Mouse (Mus musculus) midbrain, embryonic 12.5 days (tissue): ENCODE measurements around the gene Npy4r. TPM values are rescaled to one million over a fixed set of nuclear protein-coding genes. Genes with fewer than 3 reads are reported as not detected.

Source experiments
- ATAC-seq: fragments of 200-750 bp; cut with Nextera tagmentation; 2 replicates; pipeline ENCODE4 v1.8.0; 2017; ENCODE audit warnings: low read depth, moderate TSS enrichment, moderate library complexity; ENCODE audit not compliant: low FRiP score
- H3K27ac ChIP-seq: fragments of 300-500 bp; sonication (generic); replicated peaks from 2 replicates; pipeline ENCODE4 v1.5.1; 2016; ENCODE audit warnings: mild to moderate bottlenecking
- H3K27me3 ChIP-seq: fragments of 300-500 bp; sonication (generic); 2 replicates; pipeline ENCODE4 v1.6.1; 2016; ENCODE audit warnings: mild to moderate bottlenecking
- H3K36me3 ChIP-seq: fragments of 300-500 bp; sonication (generic); 2 replicates; pipeline ENCODE4 v1.6.1; 2016
- H3K4me1 ChIP-seq: fragments of 300-500 bp; sonication (generic); 2 replicates; pipeline ENCODE4 v1.6.1; 2016
- H3K4me2 ChIP-seq: fragments of 300-500 bp; sonication (generic); replicated peaks from 2 replicates; pipeline ENCODE4 v1.6.1; 2016; ENCODE audit warnings: mild to moderate bottlenecking, moderate library complexity
- H3K4me3 ChIP-seq: fragments of 300-500 bp; sonication (generic); 2 replicates; pipeline ENCODE4 v1.5.1; 2016; ENCODE audit warnings: mild to moderate bottlenecking
- H3K9ac ChIP-seq: fragments of 300-500 bp; sonication (generic); replicated peaks from 2 replicates; pipeline ENCODE4 v1.6.1; 2016; ENCODE audit warnings: mild to moderate bottlenecking, moderate library complexity
- H3K9me3 ChIP-seq: fragments of 300-500 bp; sonication (generic); 2 replicates; pipeline ENCODE4 v1.6.1; 2016; ENCODE audit warnings: mild to moderate bottlenecking
- WGBS: fragments of 180-500 bp; shearing (Covaris S2); methylation state at CpG from one replicate; pipeline ENCODE4 v1.1.7; 2016; 5-methylcytosine and 5-hydroxymethylcytosine counted together
- polyA plus RNA-seq: library from polyadenylated mRNA; unstranded; fragments of >200 nt; fragmentation: Nextera tagmentation; extraction: Ambion mirVana; gene quantifications from 2 replicates; pipeline ENCODE4 v1.2.1, GENCODE M21; 2016

The Npy4r gene
- polyA plus RNA-seq, 1 experiment from 2014 or later, result not detected

DNA sequence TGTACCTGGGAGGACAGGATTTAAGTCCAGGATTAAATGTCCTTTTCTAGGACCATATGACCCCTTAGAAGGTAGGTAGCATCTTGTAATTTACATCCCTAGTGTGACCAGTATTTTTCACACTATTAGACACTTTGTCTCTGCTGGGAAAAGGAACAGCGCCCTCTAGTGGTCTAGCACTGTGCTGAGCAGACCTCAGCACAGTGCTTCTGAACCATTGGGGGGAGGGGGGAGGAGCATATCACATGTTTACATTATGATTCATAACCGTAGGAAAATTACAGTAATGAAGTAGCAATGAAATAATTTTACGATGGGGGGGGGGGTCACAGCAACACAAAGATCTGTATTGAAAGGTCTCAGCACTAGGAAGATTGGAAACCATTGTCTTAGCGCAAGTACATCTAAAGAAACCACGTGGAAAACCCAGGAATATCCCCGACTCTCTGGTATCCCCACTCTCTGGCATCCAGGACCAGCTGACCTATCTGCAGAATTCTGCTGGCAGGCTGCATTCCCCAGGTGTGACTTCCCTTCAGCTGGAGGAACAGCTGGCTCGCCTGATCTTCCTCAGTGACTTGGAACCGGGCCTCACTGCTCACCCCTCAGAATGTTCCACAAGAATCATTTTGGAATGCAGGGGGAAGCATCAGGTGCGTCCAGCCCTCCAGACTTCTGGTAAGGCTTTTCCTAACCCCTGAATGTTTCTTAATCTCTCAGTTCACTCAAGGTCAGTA is 2.5 kb upstream of the Npy4r start:
- Histone ChIP-seq H3K36me3 (no peaks in the 10 kb centered on the region), H3K4me2 (no peak overlapping the region), H3K27me3 (peaks cover 12% of the 10 kb centered on the region; the same call in 1 of the 2 replicates), H3K27ac (no peak overlapping the region), H3K9ac (no peak overlapping the region), H3K9me3 (no peaks in the 10 kb centered on the region), H3K4me3 (no peak overlapping the region), H3K4me1 (peaks cover 8% of the 10 kb centered on the region; the same call in 1 of the 2 replicates)
- ATAC-seq, result peak; percentile 73
- 65% methylated on average over 9 of the region's 9 CpGs for WGBS

DNA sequence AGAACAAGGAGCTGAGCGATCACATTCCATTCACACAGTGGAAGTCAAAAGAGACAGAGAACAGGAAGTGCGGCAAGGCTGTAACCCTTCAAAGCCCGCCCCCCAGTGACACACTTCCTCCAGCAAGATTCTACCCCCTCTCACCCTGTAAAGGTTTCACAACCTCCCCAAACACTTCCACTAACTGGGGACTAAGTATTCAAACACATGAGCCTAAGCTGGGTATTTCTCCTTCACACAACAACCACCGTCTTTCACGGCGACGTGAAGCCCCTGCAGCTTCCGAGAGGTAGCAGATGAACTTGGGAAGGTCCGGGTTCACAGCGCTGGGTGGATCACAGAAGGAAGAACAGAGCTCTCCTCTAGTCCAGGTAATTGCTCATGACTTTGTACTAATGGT is 9.4 kb downstream of the Npy4r start:
- Histone ChIP-seq H3K4me1 (no peaks in the 10 kb centered on the region; the same call in 1 of the 2 replicates), H3K9me3 (no peaks in the 10 kb centered on the region), H3K4me3 (no peak overlapping the region), H3K4me2 (no peak overlapping the region), H3K9ac (no peak overlapping the region), H3K27ac (no peak overlapping the region), H3K27me3 (no peaks in the 10 kb centered on the region), H3K36me3 (no peaks in the 10 kb centered on the region)
- ATAC-seq, result no peak
- WGBS, result 93% methylated on average over 10 of the region's 10 CpGs

DNA sequence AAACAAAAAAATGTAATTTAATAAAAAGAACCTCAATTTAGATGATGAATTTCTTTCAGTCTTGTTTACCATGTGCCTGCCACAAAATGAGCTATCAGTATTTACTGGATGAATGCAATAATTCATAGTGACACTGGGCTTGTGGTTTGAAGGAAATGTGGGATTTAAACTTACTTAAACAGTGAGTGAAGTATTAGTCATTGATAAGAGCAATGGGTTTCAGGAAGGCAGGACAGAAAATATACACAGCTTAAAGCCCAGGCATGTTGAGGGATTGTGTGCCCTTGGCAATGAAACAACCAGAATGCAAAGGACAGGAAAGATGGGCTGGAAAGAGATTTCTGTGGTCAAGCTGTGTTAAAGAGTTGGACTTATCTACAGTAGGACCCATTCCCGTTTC is 10.0 kb downstream of the Npy4r start:
- ATAC-seq, result no peak
- Histone ChIP-seq H3K27ac (no peak overlapping the region), H3K36me3 (no peaks in the 10 kb centered on the region), H3K4me1 (no peaks in the 10 kb centered on the region; the same call in 1 of the 2 replicates), H3K9ac (no peak overlapping the region), H3K9me3 (no peaks in the 10 kb centered on the region), H3K4me3 (no peak overlapping the region), H3K4me2 (no peak overlapping the region), H3K27me3 (no peaks in the 10 kb centered on the region)
- WGBS, result 78% methylated on average over 1 of the region's 1 CpGs

DNA sequence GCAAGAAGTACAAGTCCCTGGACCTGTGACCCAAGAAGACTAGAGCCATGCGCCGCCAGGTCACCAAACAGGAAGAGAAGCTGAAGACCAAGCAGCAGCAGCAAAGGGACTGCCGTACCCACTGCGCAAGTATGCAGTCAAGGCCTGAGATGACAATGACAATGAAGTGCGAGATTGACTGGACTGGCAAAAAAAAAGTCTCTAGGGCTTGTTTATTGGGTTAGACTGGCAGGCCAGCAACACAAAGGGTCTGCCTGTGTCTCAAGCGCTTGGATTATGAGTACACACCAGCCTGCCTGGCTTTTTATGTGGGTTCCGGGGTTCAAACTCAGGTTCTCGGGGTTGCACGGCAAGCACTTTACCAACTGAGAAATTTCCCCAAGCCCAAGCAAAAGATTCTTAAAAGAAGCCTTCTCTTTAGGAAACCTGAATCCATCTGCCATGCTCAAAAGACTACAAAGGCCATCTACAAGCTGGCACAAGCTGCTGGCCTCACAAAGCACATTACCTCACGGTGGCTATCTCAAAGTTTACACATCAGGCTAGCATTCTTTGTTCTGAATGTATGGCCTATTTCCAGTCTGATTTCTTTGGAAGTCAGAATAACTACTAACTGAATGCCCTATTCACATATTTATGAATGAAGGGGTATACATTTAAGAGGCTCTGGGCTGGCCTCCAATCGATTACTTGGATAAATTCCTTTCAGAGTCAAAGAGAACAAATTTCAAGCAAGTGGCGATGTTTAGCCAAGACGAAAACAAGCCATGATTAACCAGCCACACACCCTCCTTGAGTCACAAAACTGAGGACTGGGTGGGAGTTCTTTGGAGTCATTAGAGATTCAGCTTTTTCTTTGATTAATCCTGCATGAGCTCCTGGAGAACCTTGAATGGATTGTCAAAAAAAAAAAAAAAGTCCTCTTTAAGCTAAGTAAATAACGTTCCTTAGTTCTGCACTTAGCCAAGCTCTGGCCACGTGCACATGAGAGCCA is 12.3 kb downstream of the Npy4r start:
- no peaks in the 10 kb centered on the region for H3K36me3 ChIP-seq
- no peak overlapping the region for H3K4me3 ChIP-seq
- no peaks in the 10 kb centered on the region; the same call in 1 of the 2 replicates for H3K4me1 ChIP-seq
- H3K4me2 ChIP-seq, result no peak overlapping the region
- no peak overlapping the region for H3K27ac ChIP-seq
- H3K9me3 ChIP-seq, result no peaks in the 10 kb centered on the region
- H3K27me3 ChIP-seq, result no peaks in the 10 kb centered on the region
- no peak for ATAC-seq
- 78% methylated on average over 15 of the region's 15 CpGs for WGBS
- no peak overlapping the region for H3K9ac ChIP-seq

DNA sequence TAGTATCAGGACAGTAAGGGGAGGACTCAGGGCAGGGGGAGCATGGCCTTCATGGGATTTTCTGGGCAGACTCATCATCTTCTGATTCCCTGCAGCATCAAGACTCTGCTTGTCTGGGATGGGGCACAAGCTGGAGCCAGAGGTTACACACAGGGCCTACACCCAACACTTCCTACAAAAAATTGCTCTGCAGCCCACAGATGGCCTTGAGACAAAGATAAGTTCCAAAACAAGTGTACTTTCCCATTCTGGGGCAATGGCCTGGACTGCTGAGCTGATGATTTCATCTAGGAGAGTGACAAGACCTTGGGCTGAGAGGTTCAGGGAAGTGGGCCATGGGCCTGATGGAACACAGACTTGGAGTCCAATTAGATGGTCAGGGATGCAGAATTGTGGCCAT is 16.9 kb downstream of the Npy4r start:
- Histone ChIP-seq H3K4me1 (peaks cover 5% of the 10 kb centered on the region; the same call in 1 of the 2 replicates), H3K36me3 (no peaks in the 10 kb centered on the region), H3K27ac (no peak overlapping the region), H3K9me3 (no peaks in the 10 kb centered on the region), H3K4me3 (no peak overlapping the region), H3K9ac (no peak overlapping the region), H3K27me3 (no peaks in the 10 kb centered on the region), H3K4me2 (no peak overlapping the region)
- ATAC-seq, result no peak

- H3K36me3 ChIP-seq, result no peaks in the 10 kb centered on the region
- H3K4me2 ChIP-seq, result no peak overlapping the region
- peaks cover 5% of the 10 kb centered on the region; the same call in 1 of the 2 replicates for H3K4me1 ChIP-seq
- no peak overlapping the region for H3K4me3 ChIP-seq
- H3K27me3 ChIP-seq, result no peaks in the 10 kb centered on the region
- no peak for ATAC-seq
- no peak overlapping the region for H3K9ac ChIP-seq
- WGBS, result 86% methylated on average over 6 of the region's 6 CpGs
- no peak overlapping the region for H3K27ac ChIP-seq
- H3K9me3 ChIP-seq, result no peaks in the 10 kb centered on the region
Observed at GRCm38 (mm10) chr14:34131216-34131615, 21.1 kb downstream of the Npy4r start.

DNA sequence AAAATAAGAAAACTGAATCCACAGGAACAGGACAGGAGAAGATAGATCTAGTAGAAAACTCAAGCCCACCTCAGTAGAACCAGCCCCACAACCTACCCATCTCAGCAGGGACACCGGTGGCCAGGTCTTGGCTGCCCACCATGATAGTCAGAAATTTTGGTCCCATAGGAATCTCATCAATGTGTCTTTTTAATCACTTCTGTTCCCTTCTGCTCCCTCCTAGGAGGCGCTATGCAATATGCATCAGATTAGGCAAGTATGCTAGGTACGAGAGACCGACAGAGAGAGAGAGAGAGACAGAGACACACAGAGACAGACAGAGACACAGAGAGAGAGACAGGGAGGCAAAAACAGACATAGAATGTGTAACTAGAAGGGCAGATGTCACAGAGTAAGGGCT is 30.6 kb downstream of the Npy4r start:
- Histone ChIP-seq H3K9ac (no peak overlapping the region), H3K36me3 (no peaks in the 10 kb centered on the region), H3K4me3 (no peak overlapping the region), H3K27me3 (no peaks in the 10 kb centered on the region), H3K4me1 (no peaks in the 10 kb centered on the region), H3K27ac (no peak overlapping the region), H3K4me2 (no peak overlapping the region), H3K9me3 (no peaks in the 10 kb centered on the region)
- no peak for ATAC-seq
- WGBS, result 91% methylated on average over 4 of the region's 4 CpGs

DNA sequence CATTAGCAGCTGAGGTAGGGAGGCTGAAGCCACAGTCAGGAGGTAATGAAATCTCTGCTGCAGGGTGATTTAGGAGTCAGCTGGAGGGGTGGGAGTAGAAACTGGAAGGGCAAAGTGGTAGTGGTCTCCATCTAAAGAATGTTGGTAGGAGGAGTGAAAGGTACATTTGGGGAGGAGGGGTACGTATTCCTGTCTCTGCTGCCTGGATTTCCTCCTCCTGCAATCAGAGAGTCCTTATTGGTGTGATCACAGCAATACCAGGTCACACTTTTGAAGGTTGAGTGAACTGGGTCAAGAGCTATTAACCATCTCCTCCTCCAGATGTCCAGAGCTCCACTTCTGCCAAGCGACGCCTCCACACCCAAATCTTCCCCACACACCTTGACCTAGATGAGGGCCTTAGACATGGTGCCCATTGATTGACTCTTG is 31.4 kb downstream of the Npy4r start:
- no peaks in the 10 kb centered on the region for H3K27me3 ChIP-seq
- no peaks in the 10 kb centered on the region for H3K36me3 ChIP-seq
- H3K9ac ChIP-seq, result no peak overlapping the region
- ATAC-seq, result no peak
- no peaks in the 10 kb centered on the region for H3K4me1 ChIP-seq
- no peaks in the 10 kb centered on the region for H3K9me3 ChIP-seq
- no peak overlapping the region for H3K4me3 ChIP-seq
- no peak overlapping the region for H3K27ac ChIP-seq
- 88% methylated on average over 3 of the region's 3 CpGs for WGBS
- no peak overlapping the region for H3K4me2 ChIP-seq

GRCm38 (mm10) chr14:34120016-34120910 is 32.0 kb downstream of the Npy4r start:
- Histone ChIP-seq H3K36me3 (no peaks in the 10 kb centered on the region), H3K4me2 (no peak overlapping the region), H3K27ac (no peak overlapping the region), H3K4me1 (no peaks in the 10 kb centered on the region), H3K27me3 (no peaks in the 10 kb centered on the region), H3K4me3 (no peak overlapping the region), H3K9me3 (no peaks in the 10 kb centered on the region), H3K9ac (no peak overlapping the region)
- no peak for ATAC-seq
- WGBS, result 89% methylated on average over 12 of the region's 12 CpGs

DNA sequence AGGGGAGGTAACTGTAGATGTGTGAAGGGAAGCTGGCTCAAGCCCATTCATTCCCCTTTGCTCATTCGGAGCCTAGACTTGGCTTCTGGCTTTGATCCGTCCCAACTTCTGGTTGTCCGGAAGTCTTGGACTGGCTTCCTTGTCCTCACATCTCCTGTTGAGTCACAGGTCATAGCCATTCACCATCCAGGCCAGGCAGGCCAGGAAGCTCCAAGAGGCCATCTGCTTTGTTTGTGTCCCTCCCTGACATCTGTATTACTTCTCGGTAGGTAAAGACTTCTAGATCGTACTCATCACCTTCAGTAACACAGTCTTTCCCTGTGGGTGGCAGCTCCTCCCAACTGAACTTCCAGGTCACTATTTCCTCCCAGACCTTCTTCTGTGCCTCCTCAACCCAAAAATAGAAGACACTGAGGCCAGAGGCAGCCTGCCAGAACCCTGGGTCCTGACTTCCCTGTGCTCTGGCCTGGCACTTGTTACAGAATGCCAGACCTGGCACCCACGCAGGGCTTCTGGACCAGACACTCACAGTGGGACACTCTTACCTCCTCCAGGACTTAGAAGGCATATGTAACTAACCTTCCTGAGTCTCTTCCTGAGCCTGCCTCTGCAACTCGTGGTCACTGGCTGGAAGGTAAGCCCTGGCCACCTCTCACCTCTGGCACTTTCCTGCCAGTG is 33.1 kb downstream of the Npy4r start:
- Histone ChIP-seq H3K4me2 (no peak overlapping the region), H3K9ac (no peak overlapping the region), H3K27me3 (no peaks in the 10 kb centered on the region), H3K4me3 (no peak overlapping the region), H3K36me3 (no peaks in the 10 kb centered on the region), H3K4me1 (no peaks in the 10 kb centered on the region), H3K9me3 (no peaks in the 10 kb centered on the region), H3K27ac (no peak overlapping the region)
- ATAC-seq, result no peak
- 88% methylated on average over 7 of the region's 7 CpGs for WGBS

DNA sequence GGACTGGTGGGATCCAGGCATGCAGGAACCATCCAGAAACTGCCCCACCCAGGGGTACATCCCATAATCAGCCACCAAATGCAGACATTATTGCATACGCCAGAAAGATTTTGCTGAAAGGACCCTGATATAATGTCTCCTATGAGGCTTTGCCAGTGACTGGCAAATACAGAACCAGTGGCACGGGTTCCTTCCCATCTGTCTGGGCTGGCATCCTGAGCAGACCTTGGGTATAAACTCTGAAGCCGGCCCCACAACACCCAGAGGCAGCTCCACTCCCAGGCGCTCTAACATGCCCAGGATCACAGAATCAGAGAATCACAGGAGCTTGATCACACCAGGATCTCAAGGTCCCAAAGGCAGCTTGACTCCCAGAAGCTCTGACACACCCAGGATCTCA is 38.0 kb downstream of the Npy4r start:
- no peak for ATAC-seq
- H3K4me3 ChIP-seq, result no peak overlapping the region
- no peaks in the 10 kb centered on the region for H3K9me3 ChIP-seq
- no peak overlapping the region for H3K4me2 ChIP-seq
- H3K36me3 ChIP-seq, result no peaks in the 10 kb centered on the region
- H3K9ac ChIP-seq, result no peak overlapping the region
- 94% methylated on average over 4 of the region's 4 CpGs for whole genome bisulfite sequencing
- H3K4me1 ChIP-seq, result no peaks in the 10 kb centered on the region
- H3K27me3 ChIP-seq, result no peaks in the 10 kb centered on the region
- no peak overlapping the region for H3K27ac ChIP-seq
